Mouse (Mus musculus) ES-E14 (cell line): Measurements from ENCODE around the gene Aspscr1.

Experiments
- CHD2 ChIP-seq: IDR thresholded peaks from 2 replicates; pipeline ENCODE4 v1.6.1; 2014; ENCODE audit warnings: mild to moderate bottlenecking, low read depth, low read length, inconsistent platforms
- MAFK ChIP-seq: IDR thresholded peaks from 2 replicates; pipeline ENCODE4 v1.6.1; 2014; ENCODE audit warnings: mild to moderate bottlenecking, low read depth, low read length, inconsistent platforms; ENCODE audit not compliant: insufficient read depth

DNA sequence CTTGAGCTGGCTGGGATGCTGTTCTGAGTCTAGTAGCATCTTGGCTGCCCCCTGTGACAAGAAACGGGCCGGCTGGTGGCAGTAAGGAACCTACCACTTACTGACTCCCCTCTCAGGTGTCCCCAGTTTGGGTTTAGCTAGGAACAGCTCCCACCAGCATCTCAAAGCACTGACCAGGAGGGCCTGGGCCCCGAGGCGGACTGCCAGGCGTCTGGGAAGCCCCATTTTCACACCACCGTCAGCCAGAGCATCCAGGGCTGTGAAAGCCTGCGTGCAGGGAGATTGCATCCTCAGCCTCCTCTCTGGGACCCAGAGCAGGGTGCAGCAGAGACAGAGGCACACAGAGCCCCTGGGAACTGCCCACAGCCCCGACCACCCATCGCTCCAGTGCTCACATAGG is 31.5 kb upstream of the Aspscr1 start:
- TF ChIP-seq MAFK (no peak), CHD2 (no peak)
